Mouse (Mus musculus) liver, embryonic 13.5 days (tissue): ENCODE data around the gene Apol7a. TPM values are rescaled to one million over a fixed set of nuclear protein-coding genes. Genes with fewer than 3 reads are reported as not detected.
"Not testable (repeated sequence)": the region's sequence is repeated elsewhere in the genome, so short reads cannot be mapped to it uniquely, and the experiment has no call there.

Experiments used
- ATAC-seq: fragments of 200-750 bp; cut with Nextera tagmentation; 2 replicates; pipeline ENCODE4 v1.8.0; 2017; ENCODE audit warnings: low read depth, mild to moderate bottlenecking, moderate number of reproducible peaks, moderate library complexity
- DNase-seq: peaks from one replicate; pipeline ENCODE4 v3.0.0; 2022
- H3K27ac ChIP-seq: fragments of 300-500 bp; sonication (generic); 2 replicates; pipeline ENCODE4 v1.5.1; 2015; ENCODE audit warnings: moderate library complexity, mild to moderate bottlenecking, inconsistent platforms
- H3K27me3 ChIP-seq: fragments of 300-500 bp; sonication (generic); 2 replicates; pipeline ENCODE4 v1.6.1; 2015; ENCODE audit warnings: mild to moderate bottlenecking, inconsistent platforms
- H3K36me3 ChIP-seq: fragments of 300-500 bp; sonication (generic); 2 replicates; pipeline ENCODE4 v1.6.1; 2015; ENCODE audit warnings: mild to moderate bottlenecking, inconsistent platforms
- H3K4me1 ChIP-seq: fragments of 300-500 bp; sonication (generic); replicated peaks from 2 replicates; pipeline ENCODE4 v1.6.1; 2015; ENCODE audit warnings: inconsistent platforms
- H3K4me2 ChIP-seq: fragments of 300-500 bp; sonication (generic); 2 replicates; pipeline ENCODE4 v1.6.1; 2015; ENCODE audit warnings: inconsistent platforms, mild to moderate bottlenecking, moderate library complexity
- H3K4me3 ChIP-seq: fragments of 300-500 bp; sonication (generic); replicated peaks from 2 replicates; pipeline ENCODE4 v1.5.1; 2015; ENCODE audit warnings: mild to moderate bottlenecking, inconsistent platforms
- H3K9ac ChIP-seq: fragments of 300-500 bp; sonication (generic); 2 replicates; pipeline ENCODE4 v1.6.1; 2015; ENCODE audit warnings: mild to moderate bottlenecking, inconsistent platforms
- H3K9me3 ChIP-seq: fragments of 300-500 bp; sonication (generic); replicated peaks from 2 replicates; pipeline ENCODE4 v1.6.1; 2016; ENCODE audit warnings: inconsistent platforms
- WGBS: fragments of 180-500 bp; shearing (Covaris S2); methylation state at CpG from one replicate; pipeline ENCODE4 v1.1.7; 2015; ENCODE audit not compliant: insufficient replicate concordance; 5-methylcytosine and 5-hydroxymethylcytosine counted together
- polyA plus RNA-seq: library from polyadenylated mRNA; unstranded; fragments of >200 nt; fragmentation: Nextera tagmentation; extraction: Ambion mirVana; gene quantifications from 2 replicates; pipeline ENCODE4 v1.2.1, GENCODE M21; 2015

Gene Apol7a
- polyA plus RNA-seq, 1 experiment from 2014 or later: 0.27 TPM

DNA sequence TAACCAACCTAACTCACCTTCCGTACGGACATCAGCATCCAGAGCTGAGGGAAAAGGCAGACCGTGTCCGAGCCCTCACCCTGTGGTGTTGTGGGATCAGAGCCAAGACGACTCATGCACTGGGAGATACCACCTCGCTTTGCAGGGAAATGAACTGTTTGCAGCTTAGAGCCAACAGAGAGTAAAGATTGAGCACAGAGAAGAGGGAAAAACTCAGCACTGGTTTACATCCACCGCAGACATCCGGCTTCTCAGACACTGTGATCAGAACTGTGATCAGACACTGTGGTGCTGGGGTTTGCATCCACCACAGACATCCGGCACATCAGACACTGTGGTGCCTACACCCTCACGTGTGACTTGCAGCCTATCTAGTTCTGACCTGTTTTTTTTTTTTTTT lies 7.5 kb upstream of the Apol7a start:
- not testable (repeated sequence) for DNase-seq, ATAC-seq
- 67% methylated on average over 10 of the region's 10 CpGs for WGBS

DNA sequence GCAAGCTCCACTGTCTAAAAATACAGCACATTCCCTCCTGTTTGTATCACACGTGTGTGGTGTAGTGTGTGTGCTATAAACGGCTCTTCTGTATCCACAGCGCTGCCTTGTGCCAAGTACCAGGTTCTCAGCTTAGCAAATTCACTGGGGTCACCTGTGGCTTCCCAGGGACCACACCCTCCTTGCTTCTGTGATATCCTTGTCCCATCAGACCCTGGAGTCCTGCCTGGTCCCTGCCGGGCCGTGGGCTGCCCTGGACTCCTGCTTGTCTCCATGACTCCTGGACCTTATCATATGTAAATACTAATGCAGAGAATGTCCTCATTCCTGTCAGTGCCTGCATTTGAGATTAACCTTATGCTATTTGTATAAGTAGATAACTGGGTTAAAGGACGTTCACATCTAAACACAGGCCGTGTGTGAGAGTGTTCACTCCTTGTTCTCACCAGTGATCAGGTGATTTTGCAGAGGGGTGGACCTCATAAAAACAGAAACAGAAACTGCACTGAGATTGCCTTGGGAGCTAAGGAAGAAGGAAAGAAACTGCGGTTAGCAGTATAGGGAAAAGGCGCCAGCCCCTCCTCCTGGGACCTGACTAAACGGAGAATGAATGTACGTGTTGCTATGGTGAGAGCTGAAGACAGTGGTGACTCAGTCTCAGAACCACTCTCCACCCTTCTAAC lies 1.3 kb downstream of the Apol7a start:
- DNase-seq: not testable (repeated sequence)

More for the DNA sequence above, 7.5 kb upstream of the Apol7a start:
- H3K27me3 ChIP-seq, H3K4me2 ChIP-seq, H3K4me3 ChIP-seq, H3K4me1 ChIP-seq, H3K36me3 ChIP-seq, H3K9ac ChIP-seq, H3K9me3 ChIP-seq, H3K27ac ChIP-seq: not testable (repeated sequence)

DNA sequence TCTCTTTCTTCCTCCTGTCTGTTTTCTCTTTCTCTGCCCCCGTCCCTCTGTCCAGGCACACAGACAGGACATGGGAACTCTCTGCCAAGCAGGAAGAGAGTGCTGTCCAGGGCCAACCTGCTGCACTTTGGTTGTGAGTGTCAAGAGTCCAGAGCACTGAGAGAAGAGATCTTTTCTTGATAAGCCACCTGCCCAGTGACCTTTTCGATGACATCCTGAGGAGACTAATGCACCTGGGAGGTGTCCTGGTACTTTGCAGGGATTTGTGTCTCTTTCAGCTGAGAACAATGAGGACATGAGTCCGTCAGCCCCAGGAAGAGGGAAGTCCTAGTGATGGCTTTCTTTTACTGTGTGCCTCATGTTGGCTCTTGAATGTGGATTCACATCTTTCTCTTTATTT lies 5.1 kb downstream of the Apol7a start:
- not testable (repeated sequence) for DNase-seq, H3K27ac ChIP-seq, H3K9ac ChIP-seq, H3K4me2 ChIP-seq, H3K4me1 ChIP-seq, H3K4me3 ChIP-seq, H3K36me3 ChIP-seq, ATAC-seq, H3K9me3 ChIP-seq, H3K27me3 ChIP-seq
- WGBS: 38% methylated on average over 3 of the region's 3 CpGs

More for the DNA sequence above, 1.3 kb downstream of the Apol7a start:
- not testable (repeated sequence) for H3K27ac ChIP-seq, H3K4me3 ChIP-seq, H3K9me3 ChIP-seq, H3K4me1 ChIP-seq, H3K9ac ChIP-seq, H3K36me3 ChIP-seq, H3K4me2 ChIP-seq, H3K27me3 ChIP-seq
- WGBS: 63% methylated on average over 11 of the region's 11 CpGs
- peak; percentile 61 for ATAC-seq

DNA sequence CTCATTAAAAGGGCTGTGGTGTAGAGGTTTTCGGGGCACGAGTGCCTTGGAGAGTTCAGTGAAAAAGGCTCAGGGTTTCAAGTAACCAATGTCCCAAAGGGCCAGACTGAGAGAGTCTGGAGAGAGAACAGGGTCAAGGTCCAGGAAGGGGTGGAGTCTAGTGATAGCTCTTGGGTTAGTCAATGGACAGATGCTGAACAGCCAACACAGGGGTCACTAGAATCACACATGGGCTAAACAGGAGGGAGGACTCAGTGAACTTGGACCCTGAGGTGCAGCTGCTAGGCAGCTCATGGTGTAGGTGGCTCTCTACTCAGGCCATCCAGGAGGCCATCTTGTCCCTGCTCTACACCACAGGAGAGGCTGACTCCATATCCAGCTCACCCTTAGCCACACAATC lies 11.4 kb downstream of the Apol7a start:
- DNase-seq (no peak), ATAC-seq (no peak)
- Histone ChIP-seq H3K36me3 (no peaks in the 10 kb centered on the region), H3K4me3 (no peak overlapping the region), H3K9me3 (no peaks in the 10 kb centered on the region), H3K4me2 (no peak overlapping the region), H3K27ac (no peak overlapping the region), H3K9ac (no peak overlapping the region), H3K4me1 (0 out of 2 replicates have a peak, but pooled peaks cover 5% of the 10 kb centered on the region), H3K27me3 (no peaks in the 10 kb centered on the region)
- WGBS: 54% methylated on average over 2 of the region's 2 CpGs

DNA sequence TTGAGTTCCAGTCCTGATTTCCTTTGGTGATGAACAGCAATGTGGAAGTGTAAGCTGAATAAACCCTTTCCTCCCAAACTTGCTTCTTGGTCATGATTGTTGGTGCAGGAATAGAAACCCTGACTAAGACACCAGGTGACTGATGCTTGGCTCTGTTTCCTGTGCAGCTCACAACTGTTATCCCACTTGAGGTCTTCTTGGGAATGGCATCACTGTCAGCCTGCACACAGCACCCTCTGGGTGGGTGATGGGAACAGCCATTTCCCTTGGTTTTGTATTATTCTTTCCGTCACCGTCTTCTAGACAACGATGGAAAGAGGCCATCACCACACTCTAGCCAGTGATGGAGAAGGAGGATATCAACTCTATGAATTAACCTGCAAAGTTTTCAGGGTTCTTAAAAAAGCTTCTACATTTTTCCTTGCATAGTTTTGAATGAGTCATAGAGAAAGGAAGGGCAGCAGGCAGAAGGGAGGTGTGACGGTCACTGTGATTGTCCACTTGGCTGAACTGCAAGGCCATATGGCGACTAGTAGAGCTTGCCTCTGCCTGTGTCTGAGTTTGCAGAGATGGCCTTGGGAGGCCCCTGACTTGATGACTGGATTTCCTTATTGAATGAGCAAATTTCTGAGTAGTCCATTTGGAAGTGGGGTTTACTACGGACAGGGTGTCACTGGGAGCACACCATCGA lies 14.4 kb downstream of the Apol7a start:
- no peak overlapping the region for H3K4me2 ChIP-seq
- H3K4me3 ChIP-seq: no peak overlapping the region
- H3K27ac ChIP-seq: no peak overlapping the region
- H3K36me3 ChIP-seq: no peaks in the 10 kb centered on the region
- 78% methylated on average over 7 of the region's 7 CpGs for WGBS
- no peaks in the 10 kb centered on the region for H3K9me3 ChIP-seq
- H3K4me1 ChIP-seq: peaks cover 11% of the 10 kb centered on the region; the same call in 1 of the 2 replicates
- H3K27me3 ChIP-seq: no peaks in the 10 kb centered on the region
- DNase-seq: no peak
- no peak for ATAC-seq
- H3K9ac ChIP-seq: no peak overlapping the region

DNA sequence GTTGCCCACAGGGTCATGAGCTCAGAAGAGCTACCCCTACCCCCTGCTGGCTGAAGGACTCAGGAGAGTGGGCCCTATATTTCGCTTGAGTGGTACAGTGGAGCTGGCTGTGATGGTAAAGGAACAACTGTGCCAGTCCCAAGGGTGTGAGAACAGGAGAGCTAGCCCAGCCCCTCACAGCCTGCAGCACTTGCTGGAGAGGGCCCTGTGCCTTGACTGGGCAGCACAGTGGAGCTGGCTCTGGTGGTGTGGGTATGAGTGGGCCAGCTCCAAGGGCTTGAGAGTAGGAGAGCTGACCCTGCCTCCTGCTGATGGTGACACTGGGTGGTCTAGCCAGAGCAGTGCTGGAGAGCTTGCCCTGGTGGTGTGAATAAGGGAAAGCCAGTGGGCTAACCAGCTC lies 16.0 kb downstream of the Apol7a start:
- H3K27ac ChIP-seq: no peak overlapping the region

DNA sequence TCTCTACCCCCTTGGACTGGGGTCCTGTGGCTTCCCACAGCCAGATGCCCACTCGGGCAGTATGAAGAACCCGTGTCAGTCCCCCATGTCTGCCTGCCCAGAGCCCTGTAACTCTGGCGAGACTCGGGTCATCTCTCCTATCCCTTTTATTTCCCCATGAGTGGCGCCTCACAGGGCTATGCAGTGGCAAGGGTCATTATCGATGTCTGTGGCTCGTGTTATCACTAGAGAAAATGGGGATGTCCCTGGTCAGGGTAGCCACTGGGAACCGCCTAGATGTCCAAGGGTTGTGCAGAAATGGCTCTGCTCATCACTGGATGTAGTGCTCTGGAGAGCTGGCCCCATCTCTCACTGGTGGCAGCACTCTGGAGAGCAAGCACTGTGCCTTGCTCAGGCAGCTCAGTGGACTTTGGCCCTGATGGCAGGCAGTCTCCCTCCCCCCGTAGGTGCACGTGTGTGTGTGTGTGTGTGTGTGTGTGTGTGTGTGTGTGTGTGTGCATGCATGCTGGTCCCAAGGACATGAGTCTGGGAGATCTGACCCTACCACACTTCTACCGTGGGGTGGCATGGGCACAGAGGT lies 16.5 kb downstream of the Apol7a start:
- H3K4me1 ChIP-seq: peaks cover 11% of the 10 kb centered on the region; the same call in 1 of the 2 replicates
- DNase-seq (no peak), ATAC-seq (peak; percentile 65)
- H3K27ac ChIP-seq: peak overlapping the region; percentile 18
- WGBS: 63% methylated on average over 10 of the region's 11 CpGs
- H3K9ac ChIP-seq: no peak overlapping the region; the same call in 1 of the 2 replicates
- no peaks in the 10 kb centered on the region for H3K27me3 ChIP-seq
- no peak overlapping the region for H3K4me2 ChIP-seq
- H3K4me3 ChIP-seq: no peak overlapping the region
- H3K36me3 ChIP-seq: no peaks in the 10 kb centered on the region
- no peaks in the 10 kb centered on the region for H3K9me3 ChIP-seq

More for the DNA sequence above, 16.0 kb downstream of the Apol7a start:
- Histone ChIP-seq H3K4me1 (peaks cover 13% of the 10 kb centered on the region; the same call in 1 of the 2 replicates), H3K27me3 (no peaks in the 10 kb centered on the region), H3K36me3 (no peaks in the 10 kb centered on the region), H3K4me3 (no peak overlapping the region), H3K9me3 (no peaks in the 10 kb centered on the region), H3K4me2 (no peak overlapping the region), H3K9ac (no peak overlapping the region)
- WGBS: 29% methylated on average over 1 of the region's 1 CpGs
- DNase-seq (no peak), ATAC-seq (0 out of 2 replicates have a peak, but pooled peaks have one; percentile 18)

DNA sequence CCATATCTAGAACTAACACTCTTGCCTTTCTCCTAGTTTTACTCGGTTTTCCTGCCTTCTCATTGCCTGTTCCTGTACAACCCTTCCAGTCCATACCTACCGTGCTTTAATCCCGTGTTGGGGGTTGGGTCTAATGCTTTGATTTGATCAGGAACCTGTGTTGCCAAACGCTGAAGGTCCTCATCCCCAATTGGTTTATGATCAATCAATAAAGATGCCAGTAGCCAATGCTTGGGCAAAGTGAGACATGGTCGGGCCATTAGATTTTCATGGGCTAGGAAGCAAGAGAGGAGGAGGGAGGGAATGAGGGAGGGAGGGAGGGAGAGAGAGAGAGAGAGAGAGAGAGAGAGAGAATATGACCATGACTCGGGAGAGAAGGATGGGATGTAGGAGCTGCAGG lies 17.4 kb downstream of the Apol7a start:
- 47% methylated on average over 6 of the region's 6 CpGs for WGBS
- Histone ChIP-seq H3K9ac (no peak overlapping the region), H3K27ac (no peak overlapping the region; the same call in 1 of the 2 replicates), H3K4me2 (no peak overlapping the region), H3K4me1 (peaks cover 9% of the 10 kb centered on the region; the same call in 1 of the 2 replicates), H3K27me3 (no peaks in the 10 kb centered on the region), H3K9me3 (no peaks in the 10 kb centered on the region), H3K4me3 (no peak overlapping the region), H3K36me3 (no peaks in the 10 kb centered on the region)
- DNase-seq: no peak
- no peak for ATAC-seq

DNA sequence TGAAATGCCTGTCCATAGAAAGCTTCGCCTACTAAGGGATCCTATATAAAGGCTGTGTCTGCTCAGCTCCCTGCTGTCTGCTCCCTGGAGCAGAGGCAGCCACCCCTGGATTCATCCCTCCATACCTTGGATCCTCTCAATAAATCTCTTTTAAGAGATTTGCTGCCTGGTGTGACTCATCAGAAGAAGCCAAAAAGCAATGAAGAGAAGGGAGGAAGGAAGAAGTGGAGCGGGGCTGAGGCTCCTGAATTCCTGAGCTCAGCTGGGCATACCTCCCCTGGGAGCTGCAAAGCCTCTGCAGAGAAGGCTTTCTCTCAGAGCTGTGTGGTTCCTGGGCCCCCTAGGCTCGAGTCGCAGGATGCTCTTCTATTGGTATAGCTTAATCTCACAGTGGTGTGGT lies 19.0 kb downstream of the Apol7a start:
- no peaks in the 10 kb centered on the region for H3K27me3 ChIP-seq
- peaks cover 9% of the 10 kb centered on the region; the same call in 1 of the 2 replicates for H3K4me1 ChIP-seq
- no peak for DNase-seq
- ATAC-seq: no peak
- H3K4me3 ChIP-seq: no peak overlapping the region
- no peak overlapping the region for H3K4me2 ChIP-seq
- 34% methylated on average over 4 of the region's 4 CpGs for WGBS
- no peaks in the 10 kb centered on the region for H3K36me3 ChIP-seq
- no peak overlapping the region for H3K27ac ChIP-seq
- no peak overlapping the region for H3K9ac ChIP-seq
- H3K9me3 ChIP-seq: no peaks in the 10 kb centered on the region

DNA sequence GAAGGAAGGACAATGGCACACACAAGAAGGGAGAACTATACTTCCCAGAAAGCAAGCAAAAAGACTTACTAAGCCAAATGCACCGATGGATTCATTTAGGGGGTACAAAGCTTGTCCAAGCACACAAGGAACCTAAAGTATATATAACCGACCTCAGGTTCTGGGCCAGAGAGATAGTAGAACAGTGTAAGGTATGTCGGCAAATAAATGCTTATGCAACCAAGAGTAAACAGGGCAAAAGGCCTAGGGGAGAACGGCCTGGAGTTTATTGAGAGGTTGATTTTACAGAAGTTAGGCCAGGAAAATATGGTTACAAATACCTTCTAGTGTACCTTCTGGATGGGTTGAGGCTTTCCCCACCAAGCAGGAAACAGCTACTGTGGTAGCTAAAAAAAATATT lies 21.5 kb downstream of the Apol7a start:
- WGBS: 57% methylated on average over 4 of the region's 4 CpGs
- DNase-seq (no peak), ATAC-seq (no peak)
- H3K4me3 ChIP-seq: no peak overlapping the region
- no peaks in the 10 kb centered on the region for H3K9me3 ChIP-seq
- H3K36me3 ChIP-seq: no peaks in the 10 kb centered on the region
- H3K9ac ChIP-seq: no peak overlapping the region
- peaks cover 9% of the 10 kb centered on the region; the same call in 1 of the 2 replicates for H3K4me1 ChIP-seq
- H3K27me3 ChIP-seq: no peaks in the 10 kb centered on the region
- no peak overlapping the region for H3K4me2 ChIP-seq
- H3K27ac ChIP-seq: no peak overlapping the region

DNA sequence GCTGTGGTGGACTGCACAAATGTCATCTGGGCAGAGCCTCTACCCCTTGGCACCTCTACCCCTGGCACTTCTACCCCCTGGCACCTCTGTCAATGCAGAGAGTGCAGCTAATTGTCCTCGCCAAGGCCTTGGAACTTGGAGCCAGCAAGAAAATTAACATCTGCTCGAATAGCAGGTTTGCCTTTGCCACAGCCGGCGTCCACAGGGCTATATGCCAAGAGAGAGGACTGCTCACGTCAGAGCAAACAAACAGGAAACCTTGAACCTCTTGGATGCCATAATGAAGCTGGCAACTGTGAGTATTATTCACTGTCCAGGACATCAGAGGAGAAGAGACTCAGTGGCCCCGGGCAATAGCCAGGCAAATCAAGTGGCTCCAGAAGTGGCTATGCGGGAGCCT lies 22.0 kb downstream of the Apol7a start:
- Histone ChIP-seq H3K4me1 (peaks cover 4% of the 10 kb centered on the region; the same call in 1 of the 2 replicates), H3K27ac (no peak overlapping the region), H3K4me3 (no peak overlapping the region), H3K27me3 (no peaks in the 10 kb centered on the region), H3K36me3 (no peaks in the 10 kb centered on the region), H3K9ac (no peak overlapping the region), H3K9me3 (no peaks in the 10 kb centered on the region), H3K4me2 (no peak overlapping the region)
- 65% methylated on average over 7 of the region's 7 CpGs for WGBS
- ATAC-seq (no peak), DNase-seq (no peak)
